Mouse (Mus musculus) cortical plate, adult 2 months (tissue): ENCODE measurements at regions not wholly inside any gene's neighbourhood (a gene's known extent, or its start where the extent isn't known, plus 50 kb on each side); places are given as distances from the start of the nearest gene placed in this dataset.

Source experiments
- CTCF ChIP-seq: fragments of 200-500 bp; IDR thresholded peaks from 2 replicates; pipeline ENCODE4 v1.5.1; 2011; ENCODE audit warnings: mild to moderate bottlenecking, control low read depth, low read length; ENCODE audit not compliant: insufficient read depth; ENCODE audit errors: extremely low read depth
- POLR2A ChIP-seq: fragments of 200-500 bp; IDR thresholded peaks from 2 replicates; pipeline ENCODE4 v1.6.1; 2011; ENCODE audit warnings: mild to moderate bottlenecking, low read length, control low read depth; ENCODE audit not compliant: insufficient read depth; ENCODE audit errors: extremely low read depth

DNA sequence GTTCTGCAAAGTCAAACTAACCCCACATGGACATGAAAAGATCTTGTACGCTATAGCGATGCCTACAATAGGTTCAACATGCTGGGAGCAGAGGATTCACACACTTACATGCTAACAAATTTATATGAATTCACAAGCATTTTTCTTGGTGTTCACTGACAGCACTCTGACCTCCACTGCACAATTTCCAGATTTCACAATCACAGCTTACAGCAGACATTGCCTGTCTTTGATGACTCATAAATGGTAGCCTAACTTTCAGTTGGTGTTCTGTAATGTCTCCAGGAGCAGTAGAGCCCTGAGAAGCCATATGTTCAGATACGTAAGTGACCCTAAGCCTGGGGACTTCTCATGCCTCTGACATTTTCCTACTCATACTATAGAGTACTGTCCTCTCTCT, 640.1 kb upstream of the Map3k7 start:
- TF ChIP-seq POLR2A, result no peak
- no peak for TF ChIP-seq CTCF
